Mouse (Mus musculus) mouse embryonic stem cell (cell line): ENCODE measurements around the gene Tjp2.
"Not testable (repeated sequence)": the region's sequence is repeated elsewhere in the genome, so short reads cannot be mapped to it uniquely, and the experiment has no call there.

Experiments
- in situ Hi-C, 2 experiments: fragments of 300-500 bp; cut with MboI; formaldehyde crosslinking; loops; 1 replicate in 1 of 2; 3 replicates in 1 of 2; pipeline ENCODE4 v1.14.3; 2019 to 2020; ENCODE audit warnings: low sequenced_read_pairs in 2 of 2, low pct_unique_long_range_greater_than_20kb in 1 of 2, mixed read lengths in 1 of 2; ENCODE audit not compliant: unreplicated experiment in 1 of 2

Tjp2 gene

GRCm38 (mm10) chr19:24197338-24197737, 27.5 kb downstream of the Tjp2 start:
- in situ Hi-C loops = no loop called here

- in situ Hi-C loops = no loop called here
Observed at GRCm38 (mm10) chr19:24195224-24195623, 29.6 kb downstream of the Tjp2 start.

- in situ Hi-C loops = no loop called here
Observed at GRCm38 (mm10) chr19:24194216-24194615, 30.6 kb downstream of the Tjp2 start.

GRCm38 (mm10) chr19:24192946-24193345, 31.9 kb downstream of the Tjp2 start:
- in situ Hi-C loops = no loop called here

GRCm38 (mm10) chr19:24187791-24188190, 37.0 kb downstream of the Tjp2 start:
- in situ Hi-C loops = no loop called here

GRCm38 (mm10) chr19:24187358-24187757, 37.5 kb downstream of the Tjp2 start:
- in situ Hi-C loops = not testable (repeated sequence)

- in situ Hi-C loops = no loop called here
Observed at GRCm38 (mm10) chr19:24183680-24184235, 41.1 kb downstream of the Tjp2 start.

GRCm38 (mm10) chr19:24180415-24180814, 44.4 kb downstream of the Tjp2 start:
- in situ Hi-C loops = no loop called here

- in situ Hi-C loops = no loop called here
Observed at GRCm38 (mm10) chr19:24178086-24178485, 46.7 kb downstream of the Tjp2 start.

- in situ Hi-C loops = no loop called here
Observed at GRCm38 (mm10) chr19:24176692-24177091, 48.1 kb downstream of the Tjp2 start.

GRCm38 (mm10) chr19:24174896-24175295, 49.9 kb downstream of the Tjp2 start:
- in situ Hi-C loops = no loop called here

- in situ Hi-C loops = no loop called here
Observed at GRCm38 (mm10) chr19:24173608-24174523, 51.0 kb downstream of the Tjp2 start.

- in situ Hi-C loops = no loop called here
Observed at GRCm38 (mm10) chr19:24173020-24173419, 51.8 kb downstream of the Tjp2 start.

GRCm38 (mm10) chr19:24168531-24168930, 56.3 kb downstream of the Tjp2 start:
- in situ Hi-C loops = no loop called here

GRCm38 (mm10) chr19:24166516-24167091, 58.2 kb downstream of the Tjp2 start:
- in situ Hi-C loops = no loop called here

- in situ Hi-C loops = no loop called here
Observed at GRCm38 (mm10) chr19:24163974-24164373, 60.9 kb downstream of the Tjp2 start.

GRCm38 (mm10) chr19:24160460-24160859, 64.4 kb downstream of the Tjp2 start:
- in situ Hi-C loops = no loop called here

- in situ Hi-C loops = no loop called here
Observed at GRCm38 (mm10) chr19:24159751-24160150, 65.1 kb downstream of the Tjp2 start.

GRCm38 (mm10) chr19:24159334-24159733, 65.5 kb downstream of the Tjp2 start:
- in situ Hi-C loops = no loop called here

GRCm38 (mm10) chr19:24156067-24156455, 68.8 kb downstream of the Tjp2 start:
- in situ Hi-C loops = no loop called here
